Mouse (Mus musculus): Measurements from ENCODE around the gene Thap4. TPM values are rescaled to one million over a fixed set of nuclear protein-coding genes. Genes with fewer than 3 reads are reported as not detected.

The Thap4 gene
- polyA plus RNA-seq, 1 experiment from 2014 or later = 50.9 TPM

DNA sequence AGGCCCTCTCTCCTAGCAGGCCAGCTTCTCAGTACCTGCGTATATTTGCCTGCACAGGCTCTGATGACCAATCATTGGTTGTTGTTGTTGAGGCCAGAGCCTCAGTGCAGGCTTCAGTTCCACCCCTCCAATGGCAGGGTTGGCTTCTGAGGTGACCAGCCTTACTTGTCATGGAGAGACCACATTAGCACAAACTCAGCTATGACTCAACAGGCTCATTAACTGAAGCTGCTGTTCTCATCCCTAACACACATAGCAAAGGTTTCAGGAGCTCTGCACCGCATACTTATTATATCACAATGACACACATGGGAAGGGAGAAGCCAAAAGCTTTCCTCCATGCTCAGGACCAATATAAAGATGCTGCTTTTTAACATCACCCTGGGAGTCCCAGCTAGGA lies 14.0 kb downstream of the Thap4 start:
- H3K4me2 ChIP-seq = no peak overlapping the region
- H3K36me3 ChIP-seq = no peaks in the 10 kb centered on the region
- no peak for ATAC-seq (ENCODE audit: low FRiP score, low read depth)
- H3K4me1 ChIP-seq (replicated peaks) = no peaks in the 10 kb centered on the region
- 89% methylated on average over 2 of the region's 2 CpGs for WGBS
- H3K4me3 ChIP-seq = no peak overlapping the region
- no peaks in the 10 kb centered on the region for H3K27me3 ChIP-seq
- H3K9ac ChIP-seq = no peak overlapping the region
- no peaks in the 10 kb centered on the region for H3K9me3 ChIP-seq
- H3K27ac ChIP-seq (replicated peaks) = no peak overlapping the region

DNA sequence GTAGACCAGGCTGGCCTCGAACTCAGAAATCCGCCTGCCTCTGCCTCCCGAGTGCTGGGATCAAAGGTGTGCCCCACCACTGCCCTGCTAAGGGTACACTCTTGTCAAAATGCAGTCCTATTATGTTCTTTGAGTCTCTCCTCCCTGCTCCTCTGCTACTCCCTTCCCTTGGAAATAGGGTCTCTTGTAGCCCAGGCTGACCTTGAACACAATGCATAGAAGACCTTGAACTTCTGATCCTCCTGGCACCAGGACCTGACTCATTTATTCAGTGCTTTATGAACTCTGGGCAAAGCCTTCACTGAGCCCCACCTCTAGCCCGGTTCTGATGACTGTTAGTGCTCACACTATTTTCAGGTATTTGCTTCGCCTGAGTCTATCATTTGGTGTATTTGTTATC lies 17.0 kb downstream of the Thap4 start:
- WGBS = 95% methylated on average over 5 of the region's 5 CpGs
- Histone ChIP-seq H3K27ac (replicated peaks) (no peak overlapping the region), H3K9me3 (no peaks in the 10 kb centered on the region), H3K4me1 (replicated peaks) (no peaks in the 10 kb centered on the region), H3K4me2 (no peak overlapping the region), H3K9ac (no peak overlapping the region), H3K27me3 (no peaks in the 10 kb centered on the region), H3K4me3 (no peak overlapping the region), H3K36me3 (no peaks in the 10 kb centered on the region)
- no peak for ATAC-seq (ENCODE audit: low FRiP score, low read depth)

DNA sequence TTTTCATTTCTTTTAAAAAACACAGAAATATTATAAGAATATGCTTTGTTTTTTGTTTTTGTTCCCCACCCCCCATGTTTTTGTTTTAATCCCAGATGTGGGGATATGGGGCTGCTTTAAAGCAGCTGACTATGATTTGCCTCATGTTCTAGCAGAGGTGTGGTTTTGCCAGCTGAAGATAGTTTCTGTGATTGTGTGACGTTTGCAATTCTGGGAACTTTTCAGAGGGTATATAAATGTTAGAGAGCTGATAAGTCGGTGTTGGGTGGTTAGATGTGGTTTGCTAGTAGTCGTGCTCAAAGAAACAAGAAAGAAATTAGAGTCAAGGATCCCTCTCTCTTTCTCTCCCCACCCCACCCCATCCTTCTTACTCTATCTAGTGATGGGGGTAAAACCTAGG lies 18.8 kb downstream of the Thap4 start:
- 94% methylated on average over 3 of the region's 3 CpGs for WGBS
- no peaks in the 10 kb centered on the region for H3K27me3 ChIP-seq
- peaks cover 12% of the 10 kb centered on the region for H3K4me1 ChIP-seq (replicated peaks)
- no peak overlapping the region for H3K27ac ChIP-seq (replicated peaks)
- ATAC-seq (ENCODE audit: low FRiP score, low read depth) = no peak
- no peak overlapping the region for H3K4me3 ChIP-seq
- H3K36me3 ChIP-seq = no peaks in the 10 kb centered on the region
- no peak overlapping the region for H3K4me2 ChIP-seq
- no peaks in the 10 kb centered on the region for H3K9me3 ChIP-seq
- H3K9ac ChIP-seq = no peak overlapping the region

DNA sequence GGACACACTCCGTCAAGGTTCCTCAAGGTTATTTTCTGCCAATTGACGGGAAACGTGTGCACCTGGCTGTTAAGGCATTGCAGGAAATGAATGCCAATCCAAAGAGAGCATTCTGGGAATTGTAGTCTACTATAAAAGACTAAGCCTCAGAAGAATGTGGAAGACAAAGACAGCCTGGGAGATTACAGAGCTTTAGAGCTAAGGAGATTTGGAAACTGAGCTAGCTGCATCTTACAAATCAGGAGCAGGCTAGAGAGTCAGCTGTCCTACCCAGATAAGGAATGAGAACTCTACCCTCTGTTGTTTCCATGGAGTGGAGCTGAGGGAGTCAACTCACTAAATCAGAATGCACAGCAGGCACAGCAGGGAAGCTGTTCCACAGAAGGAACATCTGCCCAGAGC lies 22.8 kb downstream of the Thap4 start:
- Histone ChIP-seq H3K36me3 (no peaks in the 10 kb centered on the region), H3K9me3 (no peaks in the 10 kb centered on the region), H3K27ac (replicated peaks) (peak overlapping the region; percentile 78), H3K9ac (no peak overlapping the region), H3K4me3 (no peak overlapping the region), H3K4me2 (peak overlapping the region; percentile 22; the same call in 1 of the 2 replicates), H3K4me1 (replicated peaks) (peaks cover 12% of the 10 kb centered on the region), H3K27me3 (no peaks in the 10 kb centered on the region)
- peak; percentile 55 for ATAC-seq (ENCODE audit: low FRiP score, low read depth)
- 12% methylated on average over 3 of the region's 3 CpGs for WGBS

DNA sequence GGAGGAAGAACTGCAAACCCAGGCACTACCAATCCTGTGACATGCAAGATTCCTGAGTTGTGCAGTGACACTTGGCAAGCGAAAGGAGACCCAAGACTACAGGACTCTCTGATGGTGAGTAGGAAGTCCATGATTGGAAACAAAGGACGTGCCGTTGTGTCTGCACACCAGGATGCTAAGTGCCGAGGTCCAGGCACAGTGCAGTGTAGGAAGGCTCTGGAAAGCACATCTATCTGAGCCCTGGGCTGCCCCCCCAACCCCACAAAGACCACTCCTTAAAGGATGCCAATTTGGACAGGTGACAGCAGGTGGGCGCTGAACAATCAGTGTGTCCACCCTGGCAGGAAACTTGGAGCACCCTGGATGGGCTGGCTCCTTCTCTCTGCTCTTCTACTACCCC lies 23.6 kb downstream of the Thap4 start:
- Histone ChIP-seq H3K4me2 (peak overlapping the region; percentile 22), H3K4me1 (replicated peaks) (peaks cover 12% of the 10 kb centered on the region), H3K4me3 (no peak overlapping the region), H3K9ac (no peak overlapping the region), H3K9me3 (no peaks in the 10 kb centered on the region), H3K27ac (replicated peaks) (no peak overlapping the region), H3K27me3 (no peaks in the 10 kb centered on the region), H3K36me3 (no peaks in the 10 kb centered on the region)
- 87% methylated on average over 5 of the region's 5 CpGs for WGBS
- 0 out of 2 replicates have a peak, but pooled peaks have one; percentile 27 for ATAC-seq (ENCODE audit: low FRiP score, low read depth)

DNA sequence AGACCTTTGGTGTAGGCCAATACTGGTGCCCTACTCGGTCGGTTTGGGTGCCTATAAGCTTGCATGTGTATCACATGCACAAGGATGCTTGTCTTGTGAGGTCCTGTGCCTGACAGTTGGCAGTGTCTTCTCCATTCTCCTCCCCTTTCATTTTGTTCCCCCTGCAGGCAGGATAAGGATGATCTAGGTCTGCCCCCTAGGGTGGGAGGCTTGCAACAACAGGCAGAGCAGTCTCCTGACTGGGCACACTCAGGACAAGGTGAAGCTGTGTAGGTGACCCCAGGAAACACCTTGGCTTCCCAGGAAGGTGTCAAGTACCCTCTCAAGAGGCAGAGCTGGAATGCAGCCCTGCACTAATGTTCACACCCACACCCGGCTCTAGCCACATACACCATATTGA lies 27.7 kb downstream of the Thap4 start:
- 71% methylated on average over 3 of the region's 3 CpGs for WGBS
- Histone ChIP-seq H3K4me3 (no peak overlapping the region), H3K9me3 (no peaks in the 10 kb centered on the region), H3K4me2 (no peak overlapping the region), H3K36me3 (peaks cover 7% of the 10 kb centered on the region), H3K4me1 (replicated peaks) (peaks cover 7% of the 10 kb centered on the region), H3K27me3 (no peaks in the 10 kb centered on the region), H3K27ac (replicated peaks) (no peak overlapping the region), H3K9ac (no peak overlapping the region)
- ATAC-seq (ENCODE audit: low FRiP score, low read depth) = peak; percentile 23; the same call in 1 of the 2 replicates

DNA sequence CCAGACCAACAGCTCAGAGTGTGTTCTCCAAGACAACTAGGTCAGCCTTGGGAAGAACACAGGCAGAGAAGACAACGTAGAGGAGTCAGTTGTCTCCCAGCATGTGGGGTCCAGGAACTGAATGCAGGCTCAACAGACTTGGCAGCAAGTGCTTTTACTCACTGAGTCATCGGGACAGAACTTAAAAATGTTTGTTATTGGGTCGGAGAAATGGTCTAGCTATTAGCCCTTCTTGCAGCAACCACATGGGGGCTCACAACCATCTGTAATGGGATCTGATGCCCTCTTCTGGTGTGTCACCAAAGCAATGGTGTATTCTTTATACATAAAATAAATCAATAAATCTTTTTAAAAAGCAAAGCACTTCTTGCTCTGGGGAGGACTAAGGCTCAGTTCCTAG lies 28.5 kb downstream of the Thap4 start:
- H3K4me1 ChIP-seq (replicated peaks) = 0 out of 2 replicates have a peak, but pooled peaks cover under 1% of the 10 kb centered on the region
- no peak for ATAC-seq (ENCODE audit: low FRiP score, low read depth)
- H3K4me2 ChIP-seq = no peak overlapping the region
- H3K9ac ChIP-seq = no peak overlapping the region
- H3K27me3 ChIP-seq = no peaks in the 10 kb centered on the region
- no peak overlapping the region for H3K4me3 ChIP-seq
- peaks cover 7% of the 10 kb centered on the region for H3K36me3 ChIP-seq
- no peaks in the 10 kb centered on the region for H3K9me3 ChIP-seq
- no peak overlapping the region for H3K27ac ChIP-seq (replicated peaks)
- WGBS = 75% methylated on average over 3 of the region's 3 CpGs

DNA sequence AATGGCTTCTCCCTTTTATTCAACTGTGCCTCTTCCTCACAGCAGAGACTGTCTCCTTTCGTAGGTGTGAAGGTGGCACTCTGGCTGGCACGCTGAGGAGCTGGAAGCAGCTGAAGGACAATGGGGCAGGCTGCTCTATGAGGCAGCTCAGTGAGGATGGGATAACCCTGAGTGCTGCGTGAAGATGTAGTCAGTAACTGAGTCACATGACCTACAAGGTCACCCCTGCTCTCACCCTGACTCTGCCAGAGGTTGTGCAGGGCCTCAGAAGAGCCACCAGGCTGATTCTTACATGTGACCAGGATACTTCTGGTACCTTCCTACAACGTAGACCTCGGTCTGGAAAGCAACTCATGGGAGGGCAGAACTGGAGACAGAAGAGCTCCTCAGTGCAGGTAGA lies 29.0 kb downstream of the Thap4 start:
- Histone ChIP-seq H3K9me3 (no peaks in the 10 kb centered on the region), H3K27me3 (no peaks in the 10 kb centered on the region), H3K27ac (replicated peaks) (no peak overlapping the region), H3K4me3 (no peak overlapping the region), H3K36me3 (peaks cover 7% of the 10 kb centered on the region), H3K4me1 (replicated peaks) (no peaks in the 10 kb centered on the region), H3K4me2 (no peak overlapping the region), H3K9ac (no peak overlapping the region)
- 95% methylated on average over 5 of the region's 5 CpGs for WGBS
- no peak for ATAC-seq (ENCODE audit: low FRiP score, low read depth)

DNA sequence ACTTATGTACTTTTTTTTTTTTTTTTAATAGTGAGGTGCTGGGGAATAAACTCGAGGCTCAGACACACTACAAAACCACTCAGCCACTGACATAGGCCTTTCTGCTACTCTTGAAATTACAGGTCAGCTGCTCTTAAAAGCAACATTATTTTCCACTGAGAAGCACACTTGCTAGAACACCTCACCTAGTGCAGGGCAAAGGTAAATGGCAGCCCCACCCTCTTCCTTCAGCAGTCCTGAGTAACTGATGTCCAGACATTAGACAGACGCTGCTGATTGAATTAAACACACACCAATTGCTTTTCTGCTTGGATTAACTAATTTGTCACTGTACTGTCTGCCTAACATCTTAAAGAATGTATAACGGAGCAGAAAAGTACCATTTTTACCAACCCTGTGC lies 30.0 kb downstream of the Thap4 start:
- Histone ChIP-seq H3K4me1 (replicated peaks) (no peaks in the 10 kb centered on the region), H3K9ac (no peak overlapping the region), H3K4me3 (no peak overlapping the region), H3K36me3 (peaks cover 7% of the 10 kb centered on the region), H3K27me3 (no peaks in the 10 kb centered on the region), H3K27ac (replicated peaks) (no peak overlapping the region), H3K4me2 (no peak overlapping the region), H3K9me3 (no peaks in the 10 kb centered on the region)
- ATAC-seq (ENCODE audit: low FRiP score, low read depth) = no peak
- WGBS = 81% methylated on average over 3 of the region's 3 CpGs

DNA sequence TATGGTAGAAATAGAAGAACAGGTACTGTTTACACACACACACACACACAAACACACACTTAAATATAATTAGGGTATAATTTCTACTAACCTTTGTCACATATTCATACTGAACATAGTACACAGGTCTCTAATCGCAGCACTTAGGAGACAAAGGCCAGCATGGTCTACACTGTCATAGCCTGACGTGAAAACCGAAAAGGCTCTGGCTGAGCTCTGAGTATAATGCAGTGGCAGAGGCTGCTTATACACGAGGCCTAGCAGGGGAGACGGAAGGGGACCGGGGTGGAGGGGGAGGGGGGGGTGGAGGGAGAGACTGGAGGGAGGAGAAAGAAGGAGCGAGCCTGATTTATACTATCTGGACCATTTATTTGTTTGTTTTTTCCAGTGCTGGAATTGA lies 33.1 kb downstream of the Thap4 start:
- Histone ChIP-seq H3K9me3 (no peaks in the 10 kb centered on the region), H3K27ac (replicated peaks) (no peak overlapping the region), H3K27me3 (no peaks in the 10 kb centered on the region), H3K9ac (no peak overlapping the region), H3K4me2 (no peak overlapping the region), H3K36me3 (peaks cover 8% of the 10 kb centered on the region), H3K4me3 (no peak overlapping the region), H3K4me1 (replicated peaks) (no peaks in the 10 kb centered on the region)
- no peak for ATAC-seq (ENCODE audit: low FRiP score, low read depth)
- WGBS = 56% methylated on average over 7 of the region's 7 CpGs

DNA sequence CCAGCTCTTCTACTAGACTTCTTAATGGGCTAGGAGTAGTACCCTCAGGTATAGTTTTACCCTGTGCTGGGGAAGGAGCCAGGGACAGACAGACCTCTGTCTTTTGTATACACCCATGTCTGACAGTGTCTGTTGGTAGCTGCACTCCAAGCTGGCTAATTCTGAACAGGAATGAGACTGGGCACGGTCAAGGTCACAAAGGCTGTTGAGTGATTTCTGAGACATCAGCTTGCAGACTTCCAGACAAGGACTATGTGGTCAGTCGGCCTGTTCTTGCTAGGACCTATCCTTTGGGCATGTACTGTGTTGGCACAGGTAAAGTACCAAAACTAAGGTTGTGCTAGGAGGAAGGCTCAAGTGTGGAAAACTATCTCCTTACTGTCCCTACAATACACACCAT lies 38.5 kb downstream of the Thap4 start:
- H3K4me1 ChIP-seq (replicated peaks) = no peaks in the 10 kb centered on the region
- H3K4me2 ChIP-seq = no peak overlapping the region
- ATAC-seq (ENCODE audit: low FRiP score, low read depth) = no peak

DNA sequence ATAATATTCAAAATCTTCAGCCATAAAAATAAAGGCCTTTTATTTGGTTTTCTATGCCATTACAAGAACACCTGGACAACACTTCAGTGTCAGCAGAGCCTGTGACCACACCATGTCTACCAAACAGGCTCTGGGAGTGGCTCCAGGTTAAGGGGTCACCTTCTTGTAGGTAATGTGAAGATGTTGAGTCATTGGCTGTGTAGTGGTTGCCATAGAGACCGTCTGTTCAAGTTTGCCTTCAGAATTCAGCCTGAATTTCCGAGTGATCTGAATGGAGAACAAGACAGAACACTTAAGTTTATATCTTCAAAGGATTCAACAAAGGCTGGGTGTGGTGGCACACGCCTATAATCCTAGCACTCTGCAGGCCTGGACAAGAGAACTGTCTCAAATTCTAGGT lies 49.3 kb downstream of the Thap4 start:
- ATAC-seq (ENCODE audit: low FRiP score, low read depth) = no peak
- Histone ChIP-seq H3K4me3 (no peak overlapping the region), H3K9me3 (no peaks in the 10 kb centered on the region), H3K27ac (replicated peaks) (no peak overlapping the region), H3K9ac (no peak overlapping the region), H3K4me1 (replicated peaks) (no peaks in the 10 kb centered on the region), H3K27me3 (no peaks in the 10 kb centered on the region), H3K4me2 (no peak overlapping the region), H3K36me3 (peaks cover 15% of the 10 kb centered on the region; the same call in 1 of the 2 replicates)
- 72% methylated on average over 3 of the region's 3 CpGs for WGBS

More for the DNA sequence above, 38.5 kb downstream of the Thap4 start:
- no peak overlapping the region for H3K9ac ChIP-seq
- no peaks in the 10 kb centered on the region for H3K9me3 ChIP-seq
- WGBS = 88% methylated on average over 2 of the region's 2 CpGs
- H3K27ac ChIP-seq (replicated peaks) = no peak overlapping the region
- no peak overlapping the region for H3K4me3 ChIP-seq
- no peaks in the 10 kb centered on the region for H3K27me3 ChIP-seq
- H3K36me3 ChIP-seq = peaks cover 21% of the 10 kb centered on the region

DNA sequence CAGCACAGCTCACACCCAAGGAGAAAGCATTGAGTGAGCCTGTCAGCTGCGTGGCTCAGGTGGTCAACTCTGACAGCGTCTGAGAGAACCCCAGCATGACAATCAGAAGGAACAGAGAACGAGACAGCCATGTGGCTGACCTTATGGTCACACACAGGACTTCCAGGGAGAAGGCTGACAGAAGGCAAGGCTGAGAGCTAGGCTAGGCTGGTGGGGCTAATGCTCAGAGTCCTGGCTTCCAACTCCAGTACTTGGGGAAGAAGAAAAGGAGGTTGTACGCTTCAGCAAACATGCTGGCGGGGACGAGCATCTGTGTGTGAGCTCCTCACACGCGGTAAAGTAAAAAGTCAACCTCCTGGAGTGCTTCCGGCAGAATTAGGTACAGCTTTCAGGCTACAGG lies 50.3 kb downstream of the Thap4 start:
- Histone ChIP-seq H3K9me3 (no peaks in the 10 kb centered on the region), H3K9ac (no peak overlapping the region), H3K4me3 (no peak overlapping the region), H3K36me3 (peaks cover 15% of the 10 kb centered on the region; the same call in 1 of the 2 replicates), H3K4me2 (no peak overlapping the region), H3K27me3 (no peaks in the 10 kb centered on the region), H3K4me1 (replicated peaks) (no peaks in the 10 kb centered on the region), H3K27ac (replicated peaks) (no peak overlapping the region)
- ATAC-seq (ENCODE audit: low FRiP score, low read depth) = no peak
- WGBS = 82% methylated on average over 9 of the region's 9 CpGs
